Mouse (Mus musculus) left cerebral cortex, adult 18-20 months (tissue): ENCODE results near the gene Uncx. TPM values are rescaled to one million over a fixed set of nuclear protein-coding genes. Genes with fewer than 3 reads are reported as not detected.

Experiments
- total RNA-seq, 2 experiments: library from RNA; stranded (reverse); gene quantifications; 2 replicates each; pipeline ENCODE4 v1.2.3; 2021

Gene Uncx
- total RNA-seq, 2 experiments from 2014 or later, result 0.23 to 0.30 TPM

Other genes with a start within 250 kb of the Uncx start
- 100 to 1,000 TPM; 229 to 237 TPM for gene Adap1, start 217.9 kb upstream of the Uncx start, total RNA-seq
- 10 to 100 TPM; 66.8 to 67.7 TPM for gene Cox19, start 192.1 kb upstream of the Uncx start, total RNA-seq
- gene Cyp2w1, start 190.9 kb upstream of the Uncx start, total RNA-seq, result not detected
- 10 to 100 TPM; 10.6 to 13.0 TPM for gene Gpr146, start 165.8 kb upstream of the Uncx start, total RNA-seq
- gene C130050O18Rik, start 138.2 kb upstream of the Uncx start, total RNA-seq, result under 1 TPM in 1 of 2 experiments, not detected in 1; 0.33 TPM
- 1 to 10 TPM; 2.8 to 3.0 TPM for gene Gper1, start 120.3 kb upstream of the Uncx start, total RNA-seq
- 10 to 100 TPM; 14.1 to 14.6 TPM for gene 3110082I17Rik, start 83.0 kb upstream of the Uncx start, total RNA-seq
- 10 to 100 TPM; 54.6 to 57.6 TPM for gene Zfand2a, start 58.9 kb upstream of the Uncx start, total RNA-seq
- 1 to 10 TPM; 1.5 to 2.1 TPM for gene Micall2, start 192.8 kb downstream of the Uncx start, total RNA-seq
- gene Ints1, start 232.2 kb downstream of the Uncx start, total RNA-seq, result 100 to 1,000 TPM in 1 of 2 experiments, 10 to 100 TPM in 1; 96.3 to 103 TPM
- gene Mafk, start 248.0 kb downstream of the Uncx start, total RNA-seq, result 1 to 10 TPM; 8.9 to 9.2 TPM